Mouse (Mus musculus) heart, postnatal 10 days (tissue): ENCODE results near the gene Olah. TPM values are rescaled to one million over a fixed set of nuclear protein-coding genes. Genes with fewer than 3 reads are reported as not detected.

Experiments used
- total RNA-seq, 2 experiments: library from RNA; stranded (reverse); gene quantifications; 2 replicates each; pipeline ENCODE4 v1.2.3; 2021

Gene Olah
- total RNA-seq, 2 experiments from 2014 or later: not detected

Other genes starting within 250 kb of the Olah start
- gene Nmt2, start 113.0 kb downstream of the Olah start, total RNA-seq: 10 to 100 TPM; 15.3 to 17.6 TPM
- 1 to 10 TPM; 5.8 to 6.4 TPM for gene Rpp38, start 64.6 kb downstream of the Olah start, total RNA-seq
- gene Acbd7, start 61.0 kb downstream of the Olah start, total RNA-seq: not detected
- gene Meig1, start 25.4 kb upstream of the Olah start, total RNA-seq: 1 to 10 TPM in 1 of 2 experiments, under 1 TPM in 1; 0.93 to 1.5 TPM
- gene Dclre1c, start 26.9 kb upstream of the Olah start, total RNA-seq: 1 to 10 TPM; 2.6 to 4.1 TPM
- 1 to 10 TPM; 1.7 to 1.8 TPM for gene Suv39h2, start 77.8 kb upstream of the Olah start, total RNA-seq
- 1 to 10 TPM; 2.1 to 2.2 TPM for gene Gm45902, start 115.6 kb upstream of the Olah start, total RNA-seq
- 10 to 100 TPM; 33.4 to 35.3 TPM for gene Hspa14, start 115.6 kb upstream of the Olah start, total RNA-seq
- gene Cdnf, start 115.8 kb upstream of the Olah start, total RNA-seq: 1 to 10 TPM; 6.7 to 9.9 TPM
- 10 to 100 TPM; 20.7 to 23.9 TPM for gene Fam107b, start 173.3 kb upstream of the Olah start, total RNA-seq